36 mouse cellular contexts compared by ENCODE assay signal in the genomic region with DNA sequence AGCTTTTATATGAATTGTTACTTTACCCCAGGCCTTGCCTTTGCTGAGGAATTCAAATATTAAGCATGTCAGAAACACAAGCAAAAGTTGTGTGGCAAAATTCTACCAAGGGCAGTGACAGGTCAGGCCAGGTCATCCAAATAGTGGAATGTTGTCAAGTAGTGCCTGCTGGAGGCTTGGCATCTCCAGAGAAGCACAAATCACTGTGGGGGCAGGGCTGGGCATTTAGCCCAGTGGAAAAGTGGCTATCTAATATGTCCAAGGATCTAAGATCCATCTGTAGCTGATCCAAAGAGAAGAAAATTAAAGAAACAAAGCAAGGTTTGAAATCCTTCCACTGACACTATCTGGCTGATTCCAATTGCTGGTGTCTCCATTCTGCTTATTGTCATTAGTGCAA. TPM values are rescaled to one million over a fixed set of nuclear protein-coding genes. Genes with fewer than 3 reads are reported as not detected.
A peak's percentile ranks its signal among the peaks of the same experiment; 100 is the strongest.
DNase-seq lines count a peak whose midpoint lies in the region.
"Had no signal": no experiment of that assay in that cellular context is flagged by ENCODE, and none has a peak within 500 bp of the region (broad histone marks: within the 10 kb centered on the region; RNA-seq: fewer than 3 reads in every experiment).

No protein-coding gene starts in this region.

- peak; percentile 48 to 75 for DNase-seq in cerebellum, postnatal 14 days
- no peak for DNase-seq in cerebellum, adult 9-10 months
- peak; percentile 3 for DNase-seq in adipocyte (ENCODE audit: low spot score)
- DNase-seq in adrenal gland, adult 2 months, result peak; percentile 20
- peak; percentile 54 for DNase-seq in adrenal gland, postnatal 14 days
- no peak for DNase-seq in hindbrain, embryonic 10.5 days (ENCODE audit: low spot score)
- no peak for DNase-seq in heart, embryonic 10.5 days (ENCODE audit: low spot score)
- no peak for DNase-seq in layer of hippocampus, postnatal 36 days
- DNase-seq: cerebellum, adult 11-12 months; cerebellum, adult 8-10 months; cerebellum, postnatal 36 days; embryo, embryonic 11 days; gastrocnemius, adult 2 months; gastrocnemius, postnatal 14 days; heart, adult 11 months; heart, postnatal 10 days; heart, postnatal 36 days; kidney, adult 8-10 months had no signal

- H3K4me1 ChIP-seq in hindbrain, embryonic 10.5 days (replicated peaks), result no peaks in the 10 kb centered on the region
- H3K4me1 ChIP-seq in heart, embryonic 10.5 days, result no peaks in the 10 kb centered on the region
- H3K4me1 ChIP-seq: embryonic facial prominence, embryonic 10.5 days; embryonic facial prominence, embryonic 13.5 days; forebrain, embryonic 12.5 days; forebrain, embryonic 15.5 days; heart, embryonic 12.5 days; heart, embryonic 15.5 days; hindbrain, embryonic 12.5 days; hindbrain, embryonic 15.5 days had no signal

- no peaks in the 10 kb centered on the region for H3K27me3 ChIP-seq in hindbrain, embryonic 10.5 days (ENCODE audit: insufficient read depth, poor library complexity, severe bottlenecking)
- no peaks in the 10 kb centered on the region for H3K27me3 ChIP-seq in heart, embryonic 10.5 days (ENCODE audit: insufficient read depth, poor library complexity, severe bottlenecking)
- H3K27me3 ChIP-seq: embryonic facial prominence, embryonic 13.5 days; forebrain, embryonic 12.5 days; forebrain, embryonic 15.5 days; heart, embryonic 12.5 days; heart, embryonic 15.5 days; hindbrain, embryonic 12.5 days; hindbrain, embryonic 15.5 days had no signal

- H3K4me3 ChIP-seq in hindbrain, embryonic 10.5 days, result no peak overlapping the region
- no peak overlapping the region for H3K4me3 ChIP-seq in heart, embryonic 10.5 days
- H3K4me3 ChIP-seq: embryonic facial prominence, embryonic 10.5 days; embryonic facial prominence, embryonic 13.5 days; erythroblast, embryonic 14.5 days; forebrain, embryonic 12.5 days; forebrain, embryonic 15.5 days; gastrocnemius, adult 2 months; heart, embryonic 12.5 days; heart, embryonic 15.5 days; hindbrain, embryonic 12.5 days; hindbrain, embryonic 15.5 days had no signal

- H3K27ac ChIP-seq in hindbrain, embryonic 10.5 days, result no peak overlapping the region
- H3K27ac ChIP-seq in heart, embryonic 10.5 days, result no peak overlapping the region
- H3K27ac ChIP-seq: embryonic facial prominence, embryonic 10.5 days; embryonic facial prominence, embryonic 13.5 days; forebrain, embryonic 12.5 days; forebrain, embryonic 15.5 days; gastrocnemius, adult 2 months; heart, embryonic 15.5 days; hindbrain, embryonic 12.5 days; hindbrain, embryonic 15.5 days had no signal

- H3K36me3 ChIP-seq in hindbrain, embryonic 10.5 days, result no peaks in the 10 kb centered on the region
- no peaks in the 10 kb centered on the region for H3K36me3 ChIP-seq in heart, embryonic 10.5 days
- H3K36me3 ChIP-seq: embryonic facial prominence, embryonic 10.5 days; embryonic facial prominence, embryonic 13.5 days; forebrain, embryonic 12.5 days; forebrain, embryonic 15.5 days; heart, embryonic 12.5 days; heart, embryonic 15.5 days; hindbrain, embryonic 12.5 days; hindbrain, embryonic 15.5 days had no signal

- peaks cover 24% of the 10 kb centered on the region for H3K9me3 ChIP-seq in hindbrain, embryonic 10.5 days
- H3K9me3 ChIP-seq in heart, embryonic 10.5 days, result peaks cover 4% of the 10 kb centered on the region; the same call in 1 of the 2 replicates
- H3K9me3 ChIP-seq: heart, embryonic 15.5 days had no signal

RNA-seq across cellular contexts. Expression of a gene that starts 12.9 kb away (rescaled TPM):
- not detected for total RNA-seq in adrenal gland, adult 2 months (2021)
- polyA plus RNA-seq in adrenal gland, adult 2 months (2012; rRNA removed), result not detected in 2 replicates
- total RNA-seq in adrenal gland, postnatal 14 days (2021), result not detected in 2 replicates
- polyA plus RNA-seq in hindbrain, embryonic 10.5 days (2016; fragmentation: Nextera tagmentation; extraction: Ambion mirVana), result not detected in 2 replicates
- not detected in 2 replicates for polyA plus RNA-seq in heart, embryonic 10.5 days (2016; fragmentation: Nextera tagmentation; extraction: Ambion mirVana)
- total RNA-seq in layer of hippocampus, postnatal 36 days (2021), result not detected
- total RNA-seq: adrenal gland, adult 18-20 months; gastrocnemius, adult 2 months; gastrocnemius, postnatal 14 days; gastrocnemius, postnatal 4 days; heart, adult 8-10 months; heart, postnatal 10 days; heart, postnatal 36 days; MEL had no signal
- polyA plus RNA-seq: C2C12; CD4-positive, CD25-positive, alpha-beta regulatory T cell, adult 4 months; cortical plate, adult 2 months; embryonic facial prominence, embryonic 10.5 days; embryonic facial prominence, embryonic 13.5 days; erythroblast, embryonic 14.5 days; forebrain, embryonic 12.5 days; forebrain, embryonic 15.5 days; heart, embryonic 12.5 days; heart, embryonic 15.5 days; hindbrain, embryonic 12.5 days; hindbrain, embryonic 15.5 days; intestine, embryonic 14.5 days; intestine, postnatal 0 days had no signal

RNA-seq across cellular contexts. Expression of a gene that starts 18.5 kb away (rescaled TPM):
- not detected for total RNA-seq in adrenal gland, adult 2 months (2021)
- polyA plus RNA-seq in adrenal gland, adult 2 months (2012; rRNA removed), result not detected in 2 replicates
- not detected in 2 replicates for total RNA-seq in adrenal gland, postnatal 14 days (2021)
- polyA plus RNA-seq in hindbrain, embryonic 10.5 days (2016; fragmentation: Nextera tagmentation; extraction: Ambion mirVana), result not detected in 2 replicates
- polyA plus RNA-seq in heart, embryonic 10.5 days (2016; fragmentation: Nextera tagmentation; extraction: Ambion mirVana), result not detected in 2 replicates
- total RNA-seq in layer of hippocampus, postnatal 36 days (2021), result not detected
- total RNA-seq: adrenal gland, adult 18-20 months; gastrocnemius, adult 2 months; gastrocnemius, postnatal 14 days; gastrocnemius, postnatal 4 days; heart, adult 8-10 months; heart, postnatal 10 days; heart, postnatal 36 days; MEL had no signal
- polyA plus RNA-seq: C2C12; CD4-positive, CD25-positive, alpha-beta regulatory T cell, adult 4 months; cortical plate, adult 2 months; embryonic facial prominence, embryonic 10.5 days; embryonic facial prominence, embryonic 13.5 days; erythroblast, embryonic 14.5 days; forebrain, embryonic 12.5 days; forebrain, embryonic 15.5 days; heart, embryonic 12.5 days; heart, embryonic 15.5 days; hindbrain, embryonic 12.5 days; hindbrain, embryonic 15.5 days; intestine, embryonic 14.5 days; intestine, postnatal 0 days had no signal

Comparison
In these comparisons a context has a peak if more than half of its experiments do, and no peak if none do; other contexts are left out.
1. DNase-seq: peak in cerebellum, postnatal 14 days (2 of 2), adipocyte (single experiment), adrenal gland, adult 2 months (single experiment) and adrenal gland, postnatal 14 days (single experiment); none in cerebellum, adult 9-10 months (single experiment), hindbrain, embryonic 10.5 days (single experiment), heart, embryonic 10.5 days (single experiment) and layer of hippocampus, postnatal 36 days (0 of 2).